Mouse (Mus musculus): Measurements from ENCODE around the gene Pcca.

Pcca gene

DNA sequence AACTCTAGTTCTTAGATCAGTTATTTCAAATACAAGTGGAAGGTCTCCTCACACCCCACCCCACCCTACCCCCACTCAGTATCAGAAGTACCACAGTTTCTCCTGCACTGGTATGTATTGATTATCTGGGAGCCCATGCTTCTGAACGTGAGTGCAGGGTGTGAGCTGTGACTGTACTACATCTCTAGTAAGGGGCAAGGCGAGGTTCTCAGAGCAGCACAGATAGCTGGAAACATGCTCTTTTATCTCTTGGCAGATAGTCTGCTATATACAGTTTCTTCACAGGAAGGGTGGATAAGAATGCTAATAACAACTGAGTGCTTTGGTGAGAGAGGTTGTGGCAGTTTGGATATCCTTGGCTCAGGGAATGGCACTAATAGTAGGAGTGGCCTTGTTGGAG lies 117.6 kb downstream of the Pcca start:
- no peak for DNase-seq

DNA sequence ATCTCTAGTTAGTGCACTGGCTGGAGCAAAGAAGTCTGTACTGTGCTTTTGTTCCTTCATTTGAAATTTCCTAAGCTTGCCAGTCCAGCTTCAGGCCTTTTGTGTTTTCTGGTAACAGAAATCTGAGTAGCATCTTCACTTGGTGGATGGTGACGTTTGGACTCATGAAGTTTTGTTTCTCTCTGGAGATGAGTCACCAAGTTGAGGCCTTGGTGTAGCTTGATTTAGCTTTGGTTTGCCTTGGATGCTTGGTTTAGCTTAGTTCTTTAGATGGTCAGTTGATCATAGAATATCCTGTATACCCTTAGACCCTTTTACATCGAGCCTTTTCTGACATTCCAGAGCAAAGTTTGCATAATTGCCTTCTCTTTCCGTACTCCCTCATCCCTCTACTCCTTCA lies 141.5 kb downstream of the Pcca start:
- no peak for DNase-seq

DNA sequence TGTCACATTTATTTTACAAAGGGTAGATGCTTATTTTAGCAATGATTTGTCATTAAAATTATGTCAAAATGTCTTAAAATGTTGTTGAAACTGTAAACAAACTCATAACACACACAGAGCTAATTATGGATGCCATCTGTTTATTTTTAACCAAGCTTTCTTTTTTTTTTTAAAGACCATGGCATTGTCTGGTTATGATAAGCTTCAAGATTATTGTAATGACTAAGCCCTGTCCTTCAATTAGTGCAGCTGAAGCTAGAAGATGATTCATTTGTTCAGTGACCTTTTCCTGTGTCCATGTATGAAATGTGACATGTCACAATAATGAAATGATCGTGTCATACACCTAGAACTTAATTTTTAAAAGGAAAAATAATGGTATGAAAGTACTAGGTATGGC lies 149.5 kb downstream of the Pcca start:
- DNase-seq: no peak

DNA sequence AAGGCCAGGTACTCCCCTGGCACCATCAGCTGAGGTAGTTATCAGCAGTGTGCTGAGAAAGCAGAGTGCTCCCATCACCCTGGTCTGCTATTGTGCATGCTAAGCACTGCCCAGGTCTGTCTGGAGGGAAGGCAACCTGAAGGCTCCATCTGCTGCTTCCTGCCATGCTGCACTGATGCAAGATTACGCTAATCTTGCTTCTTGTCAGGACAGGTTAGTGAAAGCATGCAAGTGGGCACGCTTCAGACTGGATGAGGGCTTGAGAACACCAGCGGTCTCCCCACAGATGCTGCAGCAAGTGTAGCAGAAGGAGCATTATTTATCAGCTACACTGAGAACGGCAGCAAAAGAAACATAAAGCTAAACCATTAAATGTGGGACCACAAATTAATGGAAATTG lies 150.1 kb downstream of the Pcca start:
- DNase-seq: no peak

DNA sequence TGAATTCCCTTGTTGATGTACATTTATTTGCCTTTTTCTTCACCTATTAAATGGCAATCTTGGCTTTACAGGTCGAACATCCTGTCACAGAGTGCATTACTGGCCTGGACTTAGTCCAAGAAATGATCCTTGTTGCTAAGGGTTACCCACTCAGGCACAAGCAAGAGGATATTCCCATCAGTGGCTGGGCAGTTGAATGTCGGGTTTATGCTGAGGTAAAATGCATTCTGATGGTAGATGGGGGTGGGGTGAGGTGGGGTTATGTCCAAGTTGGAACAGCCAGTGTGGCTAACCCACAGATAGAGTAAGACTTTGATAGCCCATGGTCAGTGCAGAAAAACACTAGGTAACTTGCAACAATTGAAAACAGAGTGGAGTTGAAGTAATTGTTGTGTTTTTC lies 150.7 kb downstream of the Pcca start:
- no peak for DNase-seq

DNA sequence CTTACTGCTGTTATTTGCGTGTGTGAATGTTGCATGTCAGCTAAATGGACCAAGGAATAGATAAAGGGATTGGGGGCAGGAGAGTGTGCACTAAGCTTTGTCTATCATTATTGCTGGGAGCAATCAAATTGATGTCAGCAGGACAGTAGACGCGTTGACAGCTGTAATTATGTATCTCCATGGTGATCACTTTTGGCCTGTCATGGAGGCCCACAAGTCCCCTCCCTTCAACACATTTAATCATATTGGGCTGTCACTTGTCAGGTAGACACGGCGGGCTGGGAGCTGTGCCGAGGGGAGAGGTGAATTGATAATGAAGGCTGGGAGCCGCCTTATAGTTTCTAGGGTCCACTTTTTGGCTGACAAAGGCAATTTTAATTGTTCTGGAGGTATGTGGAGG lies 153.3 kb downstream of the Pcca start:
- DNase-seq: no peak

DNA sequence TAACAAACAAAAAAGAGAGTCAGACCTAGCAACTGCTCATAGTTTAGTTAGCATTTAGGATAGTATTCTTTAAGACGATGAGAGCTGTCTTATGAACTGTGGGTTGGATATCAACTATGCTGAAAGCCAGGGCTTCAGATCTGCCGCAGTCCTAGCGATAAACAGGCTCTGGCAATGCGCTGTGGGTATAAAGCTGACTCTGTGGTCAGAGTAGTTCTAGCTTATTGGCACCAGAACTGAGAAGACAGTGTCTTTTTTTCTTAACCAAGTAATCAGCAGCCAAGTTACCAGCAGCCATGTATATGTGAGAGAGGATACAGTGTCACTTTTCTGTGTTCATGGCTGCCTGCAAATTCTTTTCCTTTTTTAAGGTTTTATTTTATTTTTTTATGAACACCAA lies 154.3 kb downstream of the Pcca start:
- no peak for DNase-seq

DNA sequence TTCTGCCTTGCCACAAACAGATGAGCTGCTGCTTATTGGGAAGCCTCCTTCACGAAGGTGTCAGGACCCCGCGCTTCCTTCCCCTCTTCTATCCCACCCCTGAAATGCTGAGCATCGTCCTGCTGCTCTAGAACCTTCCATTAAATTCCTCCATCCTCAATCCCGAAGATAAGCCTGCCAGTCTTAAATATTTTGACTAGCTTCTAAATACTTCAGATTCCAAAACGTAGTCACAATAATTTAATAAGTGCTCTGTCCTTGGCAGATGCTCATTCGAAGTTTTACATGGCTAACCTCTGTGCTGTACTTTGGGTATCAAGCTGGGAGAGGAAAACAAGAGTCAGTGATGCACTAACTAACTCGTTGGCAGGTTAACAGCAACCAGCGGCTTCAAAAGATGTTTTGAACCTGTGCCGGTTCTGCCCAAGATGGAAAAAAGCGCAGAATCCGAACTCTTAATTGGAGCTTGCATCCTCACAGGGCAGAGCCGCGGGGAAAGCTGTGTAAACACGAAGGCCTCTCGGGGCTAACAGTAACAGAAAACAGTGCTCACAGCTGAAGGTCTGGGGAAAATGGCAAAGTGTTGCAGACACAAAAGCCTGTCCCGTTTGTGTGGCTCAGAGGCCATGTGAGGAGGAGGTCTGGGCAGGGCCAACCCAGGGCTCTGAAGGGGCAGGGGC lies 155.2 kb downstream of the Pcca start:
- no peak for DNase-seq

DNA sequence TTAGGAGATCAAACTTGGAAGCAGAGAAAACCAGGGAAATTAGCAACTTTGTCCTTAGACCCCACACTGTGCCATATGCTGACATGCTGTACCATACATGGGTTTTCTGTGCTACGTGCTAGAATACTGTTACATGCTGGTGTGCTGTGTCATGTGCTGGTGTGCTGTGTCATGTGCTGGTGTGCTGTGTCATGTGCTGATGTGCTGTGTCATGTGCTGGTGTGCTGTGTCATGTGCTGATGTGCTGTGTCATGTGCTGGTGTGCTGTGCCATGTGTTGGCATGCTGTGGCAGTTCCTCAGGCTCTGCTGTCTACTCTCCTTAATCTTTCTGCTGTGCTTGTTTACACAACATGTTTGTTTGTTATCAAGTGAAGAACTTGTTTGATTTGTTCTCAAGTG lies 157.4 kb downstream of the Pcca start:
- no peak for DNase-seq

DNA sequence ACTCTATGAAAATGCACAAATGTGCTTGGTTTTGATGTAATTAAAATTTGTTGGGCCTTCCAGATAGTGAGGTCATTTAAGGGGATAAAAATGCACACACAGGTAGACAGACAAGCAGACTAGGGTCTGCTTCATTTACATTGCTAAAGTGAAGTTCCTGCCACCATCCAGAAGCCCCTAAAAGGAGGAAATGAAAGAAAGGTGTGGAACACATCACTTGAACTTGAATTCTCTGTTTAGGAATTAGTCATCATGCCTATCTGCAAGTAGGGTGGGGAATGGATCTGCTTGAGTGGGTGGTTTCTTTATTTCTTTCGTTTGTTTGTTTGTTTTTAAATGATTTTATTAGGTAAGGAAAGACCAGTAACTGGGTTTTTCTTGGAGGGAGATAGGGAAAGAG lies 166.2 kb downstream of the Pcca start:
- no peak for DNase-seq

DNA sequence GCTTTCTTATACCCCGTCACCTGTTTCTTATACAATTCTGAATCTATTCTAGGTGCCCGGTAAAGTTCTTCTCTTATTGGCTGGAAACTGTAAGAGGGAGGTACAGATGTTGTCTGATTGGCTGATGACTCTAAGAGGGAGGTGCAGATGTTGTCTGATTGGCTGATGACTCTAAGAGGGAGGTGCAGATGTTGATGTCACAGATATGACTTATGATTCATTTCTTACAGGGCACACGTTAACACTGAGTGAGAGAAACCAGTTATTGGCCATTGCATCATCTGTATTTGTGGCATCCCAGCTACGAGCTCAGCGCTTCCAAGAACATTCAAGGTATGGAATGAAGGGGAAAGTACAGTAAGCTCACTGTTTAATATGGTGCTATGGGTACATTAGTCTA lies 179.7 kb downstream of the Pcca start:
- DNase-seq: no peak

DNA sequence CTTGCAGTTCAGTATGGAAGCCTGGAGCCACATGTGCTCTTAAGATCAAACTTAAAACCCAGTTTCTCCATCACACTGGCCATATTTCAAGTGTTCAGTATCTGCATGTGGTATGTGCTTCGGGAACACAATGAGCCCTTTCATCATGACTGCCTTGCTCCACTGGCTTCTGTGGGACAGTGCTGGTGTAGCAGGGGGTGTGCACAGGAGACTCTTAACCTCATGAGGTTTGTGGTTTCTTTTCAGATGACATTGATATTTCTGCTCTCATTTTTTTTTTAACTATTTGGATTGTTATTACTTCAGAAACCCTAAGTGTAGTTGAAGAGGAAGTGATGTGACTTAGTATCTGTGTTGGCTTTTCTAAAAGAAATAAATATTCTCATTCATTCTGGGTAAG lies 180.8 kb downstream of the Pcca start:
- DNase-seq: no peak

DNA sequence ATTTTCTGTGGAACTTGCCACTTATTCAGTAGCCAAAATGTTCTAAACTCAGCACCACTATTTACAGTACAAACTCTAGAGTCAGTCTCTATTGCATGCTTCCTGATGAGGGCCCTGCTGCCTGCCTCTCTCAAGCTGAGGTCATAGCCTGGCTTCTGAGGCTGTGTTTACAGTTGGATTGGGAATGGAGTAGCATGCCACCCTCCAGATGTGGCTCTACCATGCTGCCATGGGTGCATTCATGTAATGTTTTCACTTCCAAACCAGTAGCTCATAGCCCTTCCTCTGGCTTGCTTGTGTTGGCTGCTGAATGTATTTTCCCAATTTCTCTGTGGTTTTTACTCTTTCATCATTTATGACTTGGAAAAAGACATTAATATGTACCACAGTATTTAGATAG lies 181.9 kb downstream of the Pcca start:
- no peak for DNase-seq

DNA sequence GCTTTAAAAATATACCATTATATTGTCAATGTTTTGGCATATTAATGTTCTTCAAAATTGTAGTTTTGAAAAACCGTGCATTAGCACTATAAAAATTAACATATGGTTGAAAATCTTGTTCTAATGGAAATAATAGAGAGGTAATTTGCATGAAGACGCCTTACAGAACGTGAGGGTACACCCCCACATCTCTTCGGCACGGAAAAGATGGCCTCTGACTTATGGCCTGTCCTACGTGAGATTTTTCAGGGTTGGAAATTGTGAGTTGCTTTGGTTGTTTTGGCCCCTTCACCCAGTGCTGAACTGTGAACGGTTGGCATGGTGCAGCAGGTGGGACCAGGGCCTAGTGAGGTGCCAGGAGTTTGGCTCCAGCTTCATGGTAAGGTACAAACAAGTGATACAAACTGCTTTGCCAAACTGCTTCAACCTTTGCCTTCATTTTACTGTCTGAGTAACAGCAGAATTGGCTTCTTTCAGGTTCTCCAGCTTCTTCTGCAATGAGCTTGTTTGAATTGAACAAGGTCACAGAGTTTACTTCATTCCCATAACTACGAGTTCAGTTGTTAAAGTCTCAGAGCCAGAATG lies 185.5 kb downstream of the Pcca start:
- DNase-seq: no peak

DNA sequence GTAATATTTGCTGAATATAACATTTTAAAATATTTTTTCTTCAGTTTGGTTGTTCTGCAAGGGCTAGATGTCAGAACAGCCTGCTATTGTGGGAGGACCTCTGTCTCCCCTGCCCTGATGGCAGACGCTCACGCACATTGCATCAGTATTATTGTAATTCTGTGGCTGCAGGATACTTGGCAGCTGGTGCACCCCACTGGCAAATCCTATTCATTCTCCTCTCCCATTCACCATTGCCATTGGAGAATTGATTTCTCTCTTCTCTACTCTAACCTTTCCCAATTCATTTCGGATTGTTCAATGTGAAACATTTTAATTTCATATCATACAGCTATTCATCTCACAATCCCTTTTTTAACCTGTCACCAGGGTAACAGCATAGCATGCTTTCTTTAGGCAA lies 186.9 kb downstream of the Pcca start:
- no peak for DNase-seq

DNA sequence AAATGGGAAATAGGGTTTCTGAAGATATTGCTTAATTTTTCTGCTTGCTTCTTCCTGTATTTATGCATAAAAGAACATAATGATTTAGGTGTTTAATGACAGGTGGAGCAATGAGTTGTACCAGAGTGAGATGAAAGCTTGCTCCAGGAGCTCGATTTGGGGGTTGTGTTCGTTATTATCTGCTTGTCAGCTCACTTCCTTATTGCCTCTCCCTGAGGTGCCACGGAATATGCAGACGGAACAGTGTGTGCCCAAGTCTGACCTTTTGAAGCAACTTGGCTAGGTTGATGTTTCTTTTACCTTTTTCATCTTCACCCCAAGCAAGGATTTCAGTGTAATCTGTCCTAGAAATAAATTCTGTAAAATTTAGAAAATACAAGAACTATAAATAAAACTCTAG lies 187.6 kb downstream of the Pcca start:
- DNase-seq: no peak

DNA sequence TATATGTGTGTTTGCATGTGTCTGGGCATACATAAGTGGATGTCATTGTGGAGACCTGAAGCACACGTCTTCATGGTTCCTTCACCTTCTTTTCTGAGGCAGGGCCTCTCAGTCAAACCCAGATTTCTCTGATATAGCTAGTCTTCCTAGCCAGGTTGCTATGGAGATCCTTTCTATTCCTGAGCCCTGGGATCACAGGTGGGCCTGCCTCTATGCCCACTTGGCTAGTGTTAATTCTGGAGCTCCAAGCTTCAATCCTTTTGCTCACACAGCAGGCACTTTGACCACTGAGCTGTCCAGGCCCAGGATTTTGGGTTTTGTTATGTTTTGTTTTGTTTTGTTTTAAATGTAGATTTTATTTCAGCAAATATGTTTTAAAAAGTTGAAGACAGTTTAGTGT lies 192.3 kb downstream of the Pcca start:
- no peak for DNase-seq

DNA sequence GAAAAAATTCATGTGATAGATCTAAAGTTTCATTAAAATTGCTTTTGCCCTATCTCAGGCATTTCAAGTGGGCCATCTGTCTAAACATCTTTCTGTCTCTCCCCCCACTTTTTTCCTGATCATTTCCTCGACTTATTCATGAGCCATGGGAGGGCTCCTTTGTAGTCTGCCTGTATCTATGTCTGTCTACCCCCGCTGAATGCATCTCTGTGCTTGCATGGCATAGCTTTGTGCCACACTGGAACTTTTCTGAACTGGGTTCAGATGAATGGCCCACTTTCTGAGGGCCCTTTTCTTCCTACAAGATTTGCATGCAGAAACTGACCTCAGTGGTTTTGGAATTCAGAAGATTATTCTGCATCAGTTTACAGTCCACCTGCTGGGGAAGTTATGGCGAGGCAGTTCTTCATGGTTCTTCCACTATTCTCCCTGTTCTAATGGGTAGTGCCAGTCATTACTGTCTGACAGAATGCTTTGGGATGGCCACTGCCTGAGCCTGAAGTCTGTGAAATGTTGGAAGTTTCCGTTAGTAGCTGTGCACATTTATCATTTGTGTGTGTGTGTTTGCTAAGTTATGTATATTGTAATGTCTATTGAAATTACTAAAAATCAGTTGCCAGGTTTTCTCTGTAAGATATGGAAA lies 195.4 kb downstream of the Pcca start:
- no peak for DNase-seq

DNA sequence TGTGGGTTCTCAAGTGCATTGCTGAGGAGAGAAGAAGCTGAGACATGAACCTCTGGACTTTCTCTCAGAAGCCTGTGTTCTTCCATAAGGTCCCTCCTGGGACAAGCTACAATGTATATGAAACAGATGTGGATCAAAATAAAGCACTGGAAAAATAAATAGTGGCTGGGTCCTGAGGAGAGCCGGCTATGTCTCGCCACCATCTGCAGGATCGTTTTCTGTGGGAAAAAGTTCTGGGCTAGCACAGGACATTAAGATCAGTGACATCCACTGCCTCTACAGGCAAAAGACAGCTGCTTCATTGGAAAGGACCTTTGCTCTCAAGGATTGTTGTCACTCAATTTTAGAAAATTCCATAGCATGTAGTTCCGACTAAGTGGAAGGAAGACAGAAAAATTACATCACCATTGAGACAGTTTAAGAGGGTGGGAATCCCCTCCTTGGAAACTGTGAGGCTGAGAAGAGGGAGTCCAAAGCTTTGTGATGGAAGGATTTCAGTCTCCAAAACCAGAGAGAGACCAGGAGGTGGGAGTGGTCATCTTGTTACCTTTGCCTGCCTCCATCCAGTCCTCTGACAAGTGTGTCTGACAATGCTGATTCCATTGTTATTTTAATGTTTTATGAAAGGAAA lies 196.9 kb downstream of the Pcca start:
- no peak for DNase-seq

DNA sequence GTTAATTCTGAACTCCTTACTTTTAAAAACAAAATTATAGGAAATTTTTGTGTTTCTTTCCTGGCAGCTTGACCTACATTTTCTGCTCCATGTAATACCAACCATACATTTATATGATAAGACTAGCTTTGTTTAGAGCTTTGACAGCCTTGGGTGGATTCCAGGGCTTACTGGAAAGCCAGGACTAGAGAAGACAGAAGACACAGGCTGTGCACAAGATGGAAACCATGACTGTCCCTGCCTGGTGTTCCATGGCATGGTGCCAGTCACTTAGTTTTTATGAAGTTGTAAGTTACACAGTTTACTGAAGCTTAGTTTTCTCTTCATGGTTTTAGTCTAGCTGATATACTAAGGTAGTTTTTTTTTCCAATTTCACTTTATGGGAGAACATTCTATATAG lies 202.7 kb downstream of the Pcca start:
- no peak for DNase-seq

DNA sequence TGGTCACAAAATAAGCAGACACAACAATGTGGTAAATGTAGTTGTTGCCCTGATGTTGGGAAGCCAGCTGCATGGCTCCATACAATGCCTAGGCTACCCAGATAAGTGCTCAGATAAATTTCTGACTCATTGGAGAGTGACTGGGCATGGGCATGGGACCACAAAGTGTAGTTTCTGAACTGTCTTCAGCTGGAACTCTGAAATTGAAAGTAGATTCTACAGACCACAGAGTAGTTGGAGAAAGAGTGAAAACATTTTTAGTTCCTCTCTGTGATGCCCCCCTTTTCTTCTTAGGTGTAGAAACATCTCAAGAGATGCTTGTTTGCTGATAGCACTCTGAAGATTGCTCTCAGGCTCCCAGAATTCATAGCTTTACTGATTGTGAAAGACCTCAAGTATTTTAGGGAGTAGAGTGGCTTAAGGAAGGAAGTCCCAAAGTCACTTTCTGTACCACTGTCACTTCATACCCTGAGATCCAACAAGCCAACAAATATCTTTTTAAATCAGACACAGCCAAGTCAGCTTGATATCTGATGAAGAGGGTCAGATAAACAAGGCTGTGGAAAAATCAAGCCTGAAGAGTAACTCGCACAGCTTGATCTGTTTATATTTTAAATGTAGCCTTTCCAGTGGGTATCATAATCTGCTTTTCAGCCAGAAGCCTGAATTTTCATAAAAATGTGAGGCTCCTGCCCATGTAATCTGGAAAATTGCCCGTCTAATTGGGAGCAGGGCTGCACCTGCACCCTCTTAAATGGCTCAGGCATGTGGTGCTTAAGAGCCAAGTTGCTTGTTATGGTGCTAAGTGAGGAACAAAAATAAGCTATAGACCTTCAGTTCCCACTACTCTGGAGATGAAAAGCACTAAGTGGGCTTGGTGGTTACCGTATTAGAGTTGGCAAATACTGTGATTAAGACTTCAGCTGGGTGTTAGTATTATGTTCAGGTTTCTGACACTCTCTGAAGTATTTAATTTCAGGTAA lies 214.0 kb downstream of the Pcca start:
- no peak for DNase-seq

DNA sequence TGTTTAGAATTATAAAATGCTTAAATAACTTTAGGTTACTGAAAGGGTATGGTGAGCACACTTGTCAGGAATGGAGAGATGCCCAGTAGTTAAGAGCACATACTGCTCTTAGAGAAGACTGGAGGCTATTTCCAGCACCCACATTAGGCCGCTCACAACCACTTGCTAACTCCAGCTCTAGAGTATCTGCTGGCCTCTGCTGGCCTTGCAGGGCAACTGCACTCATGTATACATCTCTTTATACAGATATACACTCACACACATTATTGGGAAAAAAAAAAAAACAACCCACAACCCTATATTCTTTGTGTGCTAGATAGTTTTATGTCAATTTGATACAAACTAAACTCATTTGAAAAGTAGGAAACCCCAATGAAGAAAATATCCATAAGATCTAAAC lies 217.4 kb downstream of the Pcca start:
- no peak for DNase-seq

DNA sequence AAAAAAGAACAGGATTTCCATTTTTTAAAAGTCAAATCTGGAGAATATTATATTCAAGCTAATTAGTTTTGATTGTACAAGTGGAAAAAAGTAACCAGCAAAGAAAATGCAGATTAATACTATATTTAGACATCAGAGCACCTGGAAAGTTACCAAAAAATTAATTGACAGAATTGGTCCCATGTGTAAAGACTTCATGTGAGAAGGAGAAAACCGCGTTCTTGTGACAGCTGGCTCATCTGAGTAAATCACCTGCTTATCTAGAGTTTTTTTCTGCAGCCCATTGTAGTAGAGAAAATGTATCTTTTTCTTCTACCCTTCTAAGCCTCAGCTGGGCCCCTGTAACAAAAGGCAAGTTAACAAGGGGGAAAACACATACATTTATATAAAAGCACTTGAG lies 219.2 kb downstream of the Pcca start:
- no peak for DNase-seq
